Mouse (Mus musculus) lung, embryonic 16.5 days (tissue): ENCODE results near the gene Jade1. TPM values are rescaled to one million over a fixed set of nuclear protein-coding genes. Genes with fewer than 3 reads are reported as not detected.

Experiments
- ATAC-seq: fragments of 200-750 bp; cut with Nextera tagmentation; 2 replicates; pipeline ENCODE4 v1.8.0; 2017; ENCODE audit warnings: low read depth, mild to moderate bottlenecking, moderate library complexity
- H3K27ac ChIP-seq: fragments of 300-500 bp; sonication (generic); 2 replicates; pipeline ENCODE4 v1.5.1; 2014; ENCODE audit warnings: mild to moderate bottlenecking, control low read depth, low read length
- H3K27me3 ChIP-seq: fragments of 300-500 bp; sonication (generic); 2 replicates; pipeline ENCODE4 v1.6.1; 2014; ENCODE audit warnings: low read depth, low read length, mixed read lengths; ENCODE audit not compliant: control insufficient read depth, insufficient read depth
- H3K36me3 ChIP-seq: fragments of 300-500 bp; sonication (generic); 2 replicates; pipeline ENCODE4 v1.6.1; 2014; ENCODE audit warnings: low read length; ENCODE audit not compliant: control insufficient read depth, insufficient read depth
- H3K4me1 ChIP-seq: fragments of 300-500 bp; sonication (generic); replicated peaks from 2 replicates; pipeline ENCODE4 v1.6.1; 2014; ENCODE audit warnings: low read length, mixed read lengths; ENCODE audit not compliant: control insufficient read depth, insufficient read depth
- H3K4me2 ChIP-seq: fragments of 300-500 bp; sonication (generic); 2 replicates; pipeline ENCODE4 v1.6.1; 2014; ENCODE audit warnings: low read depth, low read length, control low read depth
- H3K4me3 ChIP-seq: fragments of 300-500 bp; sonication (generic); 2 replicates; pipeline ENCODE4 v1.5.1; 2014; ENCODE audit warnings: mild to moderate bottlenecking, low read length, control low read depth
- H3K9ac ChIP-seq: fragments of 300-500 bp; sonication (generic); 2 replicates; pipeline ENCODE4 v1.6.1; 2014; ENCODE audit warnings: low read length, control low read depth
- H3K9me3 ChIP-seq: fragments of 300-500 bp; sonication (generic); 2 replicates; pipeline ENCODE4 v1.6.1; 2016; ENCODE audit warnings: low read length; ENCODE audit not compliant: control insufficient read depth
- WGBS: fragments of 180-500 bp; shearing (Covaris S2); extraction: QIAGEN DNeasy Blood & Tissue Kit; methylation state at CpG from one replicate; pipeline ENCODE4 v1.1.7; 2014; 5-methylcytosine and 5-hydroxymethylcytosine counted together
- polyA plus RNA-seq: library from polyadenylated mRNA; unstranded; fragments of >200 nt; fragmentation: Nextera tagmentation; extraction: Ambion mirVana; gene quantifications from 2 replicates; pipeline ENCODE4 v1.2.1, GENCODE M21; 2015

The Jade1 gene
- 7.1 and 7.7 TPM in 2 replicates for polyA plus RNA-seq

- no peak within 1 kb of the TSS for H3K9ac ChIP-seq
- H3K4me2 ChIP-seq: no peak within 1 kb of the TSS
- no peak within 1 kb of the TSS for H3K4me3 ChIP-seq
- no peak within 1 kb of the TSS for H3K27ac ChIP-seq
- H3K4me1 ChIP-seq: no peaks in the 10 kb centered on the region
- H3K9me3 ChIP-seq: no peaks in the 10 kb centered on the region
- no peak for ATAC-seq
- H3K27me3 ChIP-seq: no peaks in the 10 kb centered on the region
- 95% methylated on average over 36 of the region's 36 CpGs for WGBS
- no peaks in the 10 kb centered on the region for H3K36me3 ChIP-seq
Measured at GRCm38 (mm10) chr3:41555491-41556381, at the start of gene Jade1. Gene Jade1, plus strand, starts transcription at chr3:41555731.

GRCm38 (mm10) chr3:41509441-41509840 is 46.1 kb upstream of the Jade1 start:
- no peak overlapping the region for H3K9ac ChIP-seq
- ATAC-seq: peak; percentile 77
- WGBS: 77% methylated on average over 2 of the region's 2 CpGs

DNA sequence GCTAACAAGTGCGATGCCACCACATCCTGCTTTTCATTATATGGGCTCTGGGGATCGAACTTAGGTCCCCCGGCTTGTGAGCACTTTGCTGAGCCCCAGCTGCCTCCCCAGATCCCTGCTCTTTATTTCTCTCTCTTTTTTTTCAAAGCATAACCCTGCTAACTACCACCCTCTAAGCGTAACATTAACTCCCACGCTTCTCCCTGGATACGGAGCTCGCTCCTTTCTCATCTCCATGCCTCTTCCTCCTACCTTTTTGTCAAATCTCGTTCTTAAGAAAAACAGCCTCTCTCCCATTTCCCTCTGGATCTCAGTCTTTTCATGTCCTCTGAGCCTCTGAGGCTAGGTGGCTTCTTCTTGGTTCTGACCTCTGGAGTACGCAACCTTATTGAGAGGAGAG is 45.3 kb upstream of the Jade1 start:
- Histone ChIP-seq H3K9me3 (no peaks in the 10 kb centered on the region), H3K27me3 (no peaks in the 10 kb centered on the region), H3K27ac (no peak overlapping the region), H3K36me3 (no peaks in the 10 kb centered on the region), H3K4me1 (no peaks in the 10 kb centered on the region), H3K4me2 (no peak overlapping the region), H3K4me3 (no peak overlapping the region), H3K9ac (no peak overlapping the region)
- WGBS: 91% methylated on average over 9 of the region's 9 CpGs
- ATAC-seq: no peak

More at GRCm38 (mm10) chr3:41509441-41509840, 46.1 kb upstream of the Jade1 start:
- Histone ChIP-seq H3K9me3 (no peaks in the 10 kb centered on the region), H3K4me2 (no peak overlapping the region), H3K27me3 (no peaks in the 10 kb centered on the region), H3K27ac (no peak overlapping the region), H3K4me1 (no peaks in the 10 kb centered on the region), H3K4me3 (no peak overlapping the region), H3K36me3 (no peaks in the 10 kb centered on the region)

GRCm38 (mm10) chr3:41510750-41511149 is 44.8 kb upstream of the Jade1 start:
- H3K9ac ChIP-seq: no peak overlapping the region
- WGBS: 52% methylated on average over 7 of the region's 7 CpGs
- no peaks in the 10 kb centered on the region for H3K36me3 ChIP-seq
- no peak overlapping the region for H3K4me2 ChIP-seq
- H3K9me3 ChIP-seq: no peaks in the 10 kb centered on the region
- no peaks in the 10 kb centered on the region for H3K4me1 ChIP-seq
- H3K4me3 ChIP-seq: no peak overlapping the region
- no peaks in the 10 kb centered on the region for H3K27me3 ChIP-seq
- no peak overlapping the region for H3K27ac ChIP-seq
- ATAC-seq: no peak

DNA sequence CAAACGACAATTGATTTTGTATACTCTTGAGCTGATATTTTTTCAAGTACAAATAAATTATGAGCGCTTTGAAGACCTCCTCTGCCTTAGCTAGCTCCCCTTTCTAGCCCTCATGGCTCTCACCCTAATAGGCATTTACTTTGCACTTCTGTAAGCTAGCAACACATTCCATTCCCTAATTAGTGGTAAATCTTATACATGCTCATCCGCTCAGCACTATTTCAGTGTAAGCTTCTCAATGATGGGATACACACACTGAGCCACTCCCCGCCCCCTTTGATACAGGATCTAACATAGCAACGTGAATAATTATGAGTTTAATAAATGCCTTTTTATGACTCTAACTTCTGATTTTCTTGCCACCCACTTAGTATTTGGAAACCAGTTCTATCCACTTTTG is 41.5 kb upstream of the Jade1 start:
- Histone ChIP-seq H3K27me3 (no peaks in the 10 kb centered on the region), H3K27ac (no peak overlapping the region), H3K36me3 (no peaks in the 10 kb centered on the region), H3K9me3 (no peaks in the 10 kb centered on the region), H3K4me3 (no peak overlapping the region), H3K4me1 (no peaks in the 10 kb centered on the region), H3K9ac (no peak overlapping the region), H3K4me2 (no peak overlapping the region)
- no peak for ATAC-seq
- WGBS: 67% methylated on average over 5 of the region's 5 CpGs

DNA sequence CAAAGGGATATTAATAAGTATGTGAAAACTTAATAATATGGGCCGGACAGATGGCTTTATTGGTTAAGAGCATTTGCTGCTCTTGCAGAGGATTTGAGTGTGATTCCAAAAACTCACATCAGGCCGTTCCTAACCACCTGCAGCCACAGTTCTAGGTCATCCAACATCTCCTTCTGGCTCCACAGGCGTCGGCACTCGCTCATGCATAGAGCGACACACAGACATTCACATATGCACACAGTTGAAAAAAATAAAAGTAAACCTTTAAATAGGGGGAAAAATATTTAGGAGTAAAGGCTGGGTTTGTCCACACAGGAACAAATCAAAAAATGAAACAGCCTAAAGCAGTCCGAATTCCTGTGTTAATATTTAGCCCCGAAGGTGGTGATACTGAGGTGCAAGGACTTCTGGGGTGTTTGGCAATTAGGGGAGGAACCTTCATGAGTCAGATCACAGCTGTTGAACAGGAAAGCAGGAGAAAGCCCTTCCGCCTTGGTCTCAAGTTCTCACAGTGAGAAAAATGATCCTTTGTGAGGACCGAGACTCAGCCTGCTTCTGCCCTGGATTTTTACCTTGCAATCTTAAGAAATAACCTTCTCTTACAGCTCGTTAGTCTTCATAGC is 40.7 kb upstream of the Jade1 start:
- no peaks in the 10 kb centered on the region for H3K4me1 ChIP-seq
- H3K27ac ChIP-seq: no peak overlapping the region
- H3K36me3 ChIP-seq: no peaks in the 10 kb centered on the region
- no peaks in the 10 kb centered on the region for H3K9me3 ChIP-seq
- H3K9ac ChIP-seq: no peak overlapping the region
- no peaks in the 10 kb centered on the region for H3K27me3 ChIP-seq
- H3K4me3 ChIP-seq: no peak overlapping the region
- WGBS: 63% methylated on average over 11 of the region's 11 CpGs
- no peak overlapping the region for H3K4me2 ChIP-seq
- ATAC-seq: no peak

DNA sequence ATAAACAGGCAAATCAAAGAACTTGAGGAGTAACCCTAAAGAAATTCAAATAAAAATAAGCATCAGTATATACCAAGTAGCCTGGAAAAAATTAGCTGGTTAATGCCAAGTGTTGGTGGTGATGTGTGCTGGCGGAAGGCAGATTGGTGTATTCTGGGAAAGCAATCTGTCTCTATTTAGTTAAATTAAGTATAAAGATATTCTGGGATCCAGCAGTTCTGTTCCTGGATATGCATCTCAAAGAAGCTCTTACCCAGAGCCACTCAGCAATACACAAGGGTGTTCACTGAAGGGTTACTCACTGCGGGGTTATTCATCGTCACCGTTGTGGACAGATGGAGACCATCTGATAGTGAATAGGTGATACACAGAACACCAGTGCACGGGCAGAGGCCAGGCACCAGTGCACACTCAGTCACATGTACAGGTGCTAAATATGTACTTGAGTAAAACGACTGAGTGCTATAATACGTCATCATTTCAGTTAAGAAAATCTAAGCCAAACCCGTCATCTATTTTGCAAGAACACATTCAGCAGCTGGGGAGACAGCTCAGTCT is 38.5 kb upstream of the Jade1 start:
- Histone ChIP-seq H3K36me3 (no peaks in the 10 kb centered on the region), H3K9me3 (no peaks in the 10 kb centered on the region), H3K27me3 (no peaks in the 10 kb centered on the region), H3K4me1 (no peaks in the 10 kb centered on the region), H3K27ac (no peak overlapping the region), H3K9ac (no peak overlapping the region), H3K4me3 (no peak overlapping the region), H3K4me2 (no peak overlapping the region)
- no peak for ATAC-seq
- 75% methylated on average over 8 of the region's 8 CpGs for WGBS

- Histone ChIP-seq H3K9me3 (no peaks in the 10 kb centered on the region; the same call in 1 of the 2 replicates), H3K9ac (no peak overlapping the region), H3K36me3 (no peaks in the 10 kb centered on the region), H3K4me2 (no peak overlapping the region), H3K4me1 (peaks cover 7% of the 10 kb centered on the region; the same call in 1 of the 2 replicates), H3K27me3 (no peaks in the 10 kb centered on the region), H3K27ac (no peak overlapping the region), H3K4me3 (no peak overlapping the region)
- 79% methylated on average over 4 of the region's 4 CpGs for WGBS
- no peak for ATAC-seq
Measured at GRCm38 (mm10) chr3:41520925-41521324, 34.6 kb upstream of the Jade1 start.

DNA sequence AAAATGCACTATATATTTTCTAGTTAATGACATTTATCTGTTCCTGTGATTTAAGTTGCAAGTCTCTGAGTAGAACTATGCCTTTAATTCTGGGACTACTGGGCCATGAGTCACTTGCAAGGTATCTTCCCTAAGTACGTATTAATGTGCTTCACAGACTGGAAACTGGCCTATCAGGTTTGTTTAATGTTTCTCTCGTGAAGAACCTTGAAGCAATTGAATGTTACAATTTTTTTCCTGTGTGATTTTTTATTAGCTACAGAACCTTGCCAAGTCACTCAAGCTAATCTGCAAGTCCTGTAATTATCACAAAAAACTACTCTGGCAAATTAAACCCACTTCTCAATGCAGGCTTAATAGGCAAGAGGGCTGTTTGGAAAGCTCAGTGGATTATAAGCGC is 33.8 kb upstream of the Jade1 start:
- 37% methylated on average over 3 of the region's 3 CpGs for WGBS
- no peak overlapping the region for H3K9ac ChIP-seq

More for the DNA sequence above, 33.8 kb upstream of the Jade1 start:
- ATAC-seq: no peak
- Histone ChIP-seq H3K9me3 (no peaks in the 10 kb centered on the region; the same call in 1 of the 2 replicates), H3K4me2 (peak overlapping the region; percentile 46), H3K27ac (no peak overlapping the region; the same call in 1 of the 2 replicates), H3K27me3 (no peaks in the 10 kb centered on the region), H3K4me1 (peaks cover 7% of the 10 kb centered on the region; the same call in 1 of the 2 replicates), H3K4me3 (no peak overlapping the region), H3K36me3 (no peaks in the 10 kb centered on the region)
